Mouse (Mus musculus) kidney, adult 18-20 months (tissue): ENCODE data around the gene Cln6.
"Not testable (repeated sequence)": the region's sequence is repeated elsewhere in the genome, so short reads cannot be mapped to it uniquely, and the experiment has no call there.

ENCODE experiments used
- DNase-seq: peaks from one replicate; pipeline ENCODE4 v3.0.0; 2021

Gene Cln6

DNA sequence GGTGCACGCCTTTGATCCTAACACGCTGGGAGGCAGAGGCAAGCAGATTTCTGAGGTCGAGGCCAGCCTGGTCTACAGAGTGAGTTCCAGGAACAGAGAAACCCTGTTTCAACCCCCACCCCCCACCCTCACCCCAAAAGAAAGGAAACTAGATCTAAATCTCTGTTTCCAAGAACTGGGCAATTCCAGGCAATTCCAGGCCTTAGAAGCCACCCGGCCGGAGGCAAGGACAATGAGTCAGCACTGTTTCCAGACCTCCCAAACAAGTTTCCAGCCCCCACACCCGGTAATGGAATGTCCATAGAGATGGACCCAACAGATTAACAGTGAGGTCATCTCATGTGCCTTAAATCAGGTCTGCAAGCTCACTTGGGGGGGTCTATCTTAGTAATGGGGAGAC lies 8.7 kb upstream of the Cln6 start:
- DNase-seq: no peak

- no peak for DNase-seq
Observed at GRCm38 (mm10) chr9:62834906-62835305, 3.7 kb upstream of the Cln6 start.

- no peak for DNase-seq
Observed at GRCm38 (mm10) chr9:62835705-62836446, 2.7 kb upstream of the Cln6 start.

- no peak for DNase-seq
Observed at GRCm38 (mm10) chr9:62837611-62838010, 974 bp upstream of the Cln6 start.

DNA sequence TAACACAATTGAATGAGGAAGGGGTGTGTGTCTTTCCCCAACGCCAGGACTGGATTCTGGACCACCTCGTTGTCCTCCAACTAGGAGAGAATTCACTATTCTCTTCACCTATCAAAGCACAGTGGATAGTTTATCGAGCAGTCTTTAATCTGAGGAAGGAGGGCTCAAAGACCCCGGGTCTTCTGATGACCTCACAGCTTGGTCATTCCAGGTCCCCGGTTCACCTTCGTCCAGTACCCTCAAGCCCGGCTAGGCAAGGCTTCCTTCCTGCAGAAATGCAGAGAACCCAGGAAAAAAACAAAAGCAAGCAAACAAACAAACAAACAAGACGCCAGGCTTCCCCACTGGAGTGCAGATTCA lies 459 bp upstream of the Cln6 start:
- DNase-seq: no peak

DNA sequence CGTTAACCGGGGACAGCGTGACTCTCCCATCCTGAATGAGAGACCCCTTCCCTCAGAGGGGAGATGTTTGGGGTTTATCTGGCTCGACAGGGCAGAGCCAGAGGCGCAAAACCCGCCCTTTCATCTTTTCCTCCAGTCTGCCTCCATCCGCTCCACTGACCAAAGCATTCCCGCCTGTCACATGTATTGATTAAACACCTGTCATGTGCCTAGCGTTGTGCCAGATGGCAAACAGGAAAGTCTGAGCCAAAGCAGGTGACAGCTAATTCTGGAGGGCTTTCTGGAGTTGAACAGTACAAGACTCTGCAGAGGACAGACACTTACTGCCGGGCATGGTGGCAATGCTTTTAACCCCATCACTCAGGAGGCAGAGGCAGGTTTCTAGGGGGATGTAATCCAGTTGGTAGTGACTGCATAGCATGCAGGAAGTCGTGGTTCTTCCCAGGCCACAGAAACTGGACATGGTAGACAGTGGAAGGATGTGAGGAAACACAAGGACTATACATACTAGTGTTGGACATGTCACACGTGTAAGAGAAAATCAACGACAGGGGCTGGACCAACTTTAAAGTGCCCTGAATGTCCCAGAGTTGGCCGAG lies 686 bp downstream of the Cln6 start:
- peak; percentile 54 for DNase-seq

DNA sequence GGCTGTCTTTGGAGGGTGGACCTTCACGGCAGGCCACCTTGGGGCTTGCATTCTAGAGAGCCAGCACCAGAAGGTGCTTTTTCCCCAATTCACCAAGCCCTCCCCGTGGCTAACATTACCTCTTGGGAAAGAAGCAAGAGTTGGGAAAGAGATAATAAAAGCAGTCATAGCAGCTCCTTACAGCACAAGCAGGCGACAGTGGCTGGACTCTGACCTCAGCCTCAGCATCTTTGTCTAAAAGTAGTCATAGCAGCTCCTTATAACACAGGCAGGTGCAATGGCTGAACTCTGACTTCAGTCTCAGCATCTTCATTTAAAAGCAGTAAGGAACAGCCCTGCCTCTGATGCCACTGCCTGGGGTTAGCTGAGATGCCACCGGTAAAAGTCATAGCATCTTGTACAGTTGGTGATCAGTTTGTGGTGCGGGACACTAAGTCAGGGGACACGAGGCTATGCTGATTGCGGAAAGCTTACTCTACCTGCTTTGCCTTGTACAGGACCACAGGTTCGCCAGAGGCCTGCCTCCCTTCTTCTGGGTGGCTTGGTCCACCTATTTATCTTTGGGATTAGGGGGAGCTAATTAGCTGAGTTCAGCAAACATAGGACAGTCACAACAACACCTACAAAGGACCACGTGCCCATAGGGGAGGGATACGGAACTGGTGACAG lies 4.9 kb downstream of the Cln6 start:
- DNase-seq: no peak

DNA sequence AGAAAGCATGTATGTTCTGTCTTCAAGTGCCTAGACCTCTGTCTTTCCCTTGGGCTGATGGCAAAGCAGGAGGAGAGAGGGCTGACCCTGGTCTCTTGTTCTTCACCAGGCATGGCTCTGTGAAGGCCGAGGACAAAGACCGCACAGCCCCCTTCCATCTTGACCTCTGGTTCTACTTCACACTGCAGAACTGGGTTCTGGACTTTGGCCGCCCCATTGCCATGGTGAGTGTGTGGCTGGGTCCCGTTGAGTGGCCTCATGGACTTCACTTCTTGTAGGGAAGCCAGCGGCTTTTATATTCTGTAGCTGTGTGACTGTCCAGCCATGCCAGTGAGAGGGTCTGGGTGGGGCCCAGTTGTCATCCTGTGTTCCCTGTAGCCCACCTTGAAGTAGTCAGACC lies 5.9 kb downstream of the Cln6 start:
- peak; percentile 44 for DNase-seq

DNA sequence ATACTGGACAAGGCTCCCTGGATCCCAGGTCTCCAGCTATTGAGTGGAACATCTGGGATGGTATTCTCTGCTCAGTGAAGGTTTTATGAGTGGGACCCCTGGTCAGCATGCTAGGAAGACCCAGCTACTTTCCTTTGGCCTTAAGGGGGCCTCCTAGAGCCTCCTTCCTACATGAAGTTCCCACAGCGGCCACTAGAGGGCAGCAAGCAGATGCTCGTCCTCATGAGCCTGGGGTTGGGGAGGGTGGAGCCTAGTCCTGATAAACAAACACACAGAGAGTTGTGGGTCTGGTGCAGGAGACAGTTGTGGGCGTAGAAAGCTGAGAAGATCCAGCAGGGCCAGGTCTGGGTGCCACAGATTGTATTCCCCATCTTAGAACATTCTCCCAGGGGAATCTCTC lies 9.1 kb downstream of the Cln6 start:
- peak; percentile 90 for DNase-seq

- DNase-seq: no peak
Observed at GRCm38 (mm10) chr9:62848641-62849040, 10.1 kb downstream of the Cln6 start.

GRCm38 (mm10) chr9:62851571-62851970 lies 13.0 kb downstream of the Cln6 start:
- no peak for DNase-seq

DNA sequence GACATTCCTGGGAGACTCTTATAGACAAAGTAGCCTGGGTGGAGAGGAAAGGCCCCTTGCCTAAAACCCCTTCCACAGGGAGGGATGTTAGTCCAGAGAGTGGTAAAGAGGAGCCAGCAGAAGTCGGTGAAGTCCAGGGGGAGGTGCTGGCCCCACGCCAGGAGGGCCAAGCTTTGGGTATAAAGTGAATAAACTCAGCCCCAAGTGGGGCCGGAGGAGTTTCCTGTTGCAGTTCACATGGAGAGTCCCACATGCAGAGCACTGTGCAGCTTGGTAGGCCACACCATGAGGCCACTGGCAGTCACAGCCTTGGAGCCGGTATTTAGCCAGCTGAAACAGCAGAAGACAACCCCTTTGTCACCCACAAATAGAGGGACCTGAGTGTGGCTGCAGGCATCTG lies 15.9 kb downstream of the Cln6 start:
- no peak for DNase-seq

DNA sequence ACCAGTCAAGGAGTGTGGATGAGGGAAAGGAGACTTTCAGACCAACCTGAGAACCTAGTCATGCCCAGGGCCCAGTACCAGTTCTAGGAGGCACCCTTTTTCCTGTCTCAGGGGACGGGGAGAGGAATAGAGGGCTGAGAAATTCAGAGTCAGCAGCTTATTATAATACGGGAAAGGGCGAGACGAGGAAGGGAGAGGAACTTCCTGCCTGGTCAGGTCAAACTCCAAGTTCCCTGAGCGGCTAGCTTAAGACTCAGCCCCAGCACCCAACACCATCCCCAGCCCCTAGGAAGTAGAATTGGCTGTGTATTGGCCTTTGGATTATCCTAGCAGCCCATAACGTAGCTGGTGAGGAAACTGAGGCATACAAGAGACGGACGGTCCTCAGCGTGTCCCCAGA lies 18.6 kb downstream of the Cln6 start:
- DNase-seq: peak; percentile 74

DNA sequence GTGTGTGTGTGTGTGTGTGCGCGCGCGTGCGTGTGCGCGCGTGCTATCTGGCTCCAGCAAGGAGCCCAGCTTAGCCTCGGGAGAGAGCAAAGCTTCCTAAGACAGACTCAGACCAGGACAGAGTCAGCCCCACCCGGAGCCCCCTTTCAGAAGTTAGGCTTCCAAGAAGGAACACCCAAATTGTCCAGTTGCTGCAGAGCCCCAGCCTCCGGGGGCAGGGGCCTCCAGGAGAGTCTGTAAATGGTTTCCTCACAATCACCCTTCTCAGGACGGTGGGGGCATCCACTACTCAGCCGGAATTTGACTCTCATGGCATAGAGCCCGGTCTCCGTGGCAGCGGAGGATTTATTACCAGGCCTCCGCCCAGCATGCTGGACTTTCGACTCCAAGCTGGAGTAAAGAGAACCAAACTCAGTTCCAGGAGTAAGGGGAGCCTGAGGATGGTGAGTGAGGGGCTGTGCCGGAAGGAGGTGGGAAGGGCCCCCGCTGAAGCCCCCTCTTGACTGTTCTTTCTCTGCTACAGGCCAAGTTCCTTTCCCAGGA lies 19.2 kb downstream of the Cln6 start, which contains the start of gene Calml4:
TSS of gene Calml4 (plus strand) at position 362 of the 543 bp plus-strand sequence.
- DNase-seq: peak; percentile 93

- DNase-seq: peak; percentile 44
Observed at GRCm38 (mm10) chr9:62858266-62859019, 19.9 kb downstream of the Cln6 start.

- not testable (repeated sequence) for DNase-seq
Observed at GRCm38 (mm10) chr9:62860102-62860501, 21.5 kb downstream of the Cln6 start.

DNA sequence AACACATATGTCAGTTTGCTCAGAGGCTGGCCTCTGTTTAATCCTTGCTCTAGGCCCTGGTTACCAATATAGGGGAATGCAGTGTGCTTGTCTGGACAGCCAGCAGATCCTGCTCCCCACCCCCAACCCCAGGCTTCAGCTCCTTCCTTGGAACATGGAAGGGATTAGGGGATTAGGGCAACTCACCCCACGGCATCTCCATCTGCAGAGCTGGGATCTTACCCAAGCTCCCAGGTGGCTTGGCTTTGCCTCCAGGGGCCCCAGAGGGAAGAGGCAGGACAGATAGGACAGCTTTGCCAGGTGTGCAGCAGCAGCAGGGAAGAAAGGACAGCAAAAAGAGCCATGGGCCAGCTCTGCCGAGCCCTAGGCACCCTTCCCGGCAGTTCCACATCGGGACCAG lies 22.3 kb downstream of the Cln6 start:
- DNase-seq: no peak

DNA sequence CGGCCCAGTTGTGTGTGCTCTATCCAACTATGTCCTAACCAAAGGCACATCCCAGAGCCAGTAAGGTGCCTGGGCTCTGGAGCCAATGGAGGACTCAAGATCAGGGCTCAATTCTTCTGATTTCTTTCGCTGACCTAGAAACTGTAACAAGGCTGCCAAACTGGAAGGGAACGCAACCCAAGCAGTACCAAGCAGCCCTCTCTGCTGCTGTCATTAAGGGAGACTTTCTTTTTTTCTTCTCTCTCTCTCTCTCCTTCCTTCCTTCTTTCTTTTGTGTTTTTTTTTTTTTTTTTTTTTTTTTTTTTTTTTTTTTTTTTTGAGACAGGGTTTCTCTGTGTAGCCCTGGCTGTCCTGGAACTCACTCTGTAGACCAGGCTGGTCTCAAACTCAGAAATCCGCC lies 30.7 kb downstream of the Cln6 start:
- DNase-seq: not testable (repeated sequence)

GRCm38 (mm10) chr9:62870728-62871127 lies 32.1 kb downstream of the Cln6 start:
- DNase-seq: no peak

- DNase-seq: no peak
Observed at GRCm38 (mm10) chr9:62876966-62877616, 38.5 kb downstream of the Cln6 start.

DNA sequence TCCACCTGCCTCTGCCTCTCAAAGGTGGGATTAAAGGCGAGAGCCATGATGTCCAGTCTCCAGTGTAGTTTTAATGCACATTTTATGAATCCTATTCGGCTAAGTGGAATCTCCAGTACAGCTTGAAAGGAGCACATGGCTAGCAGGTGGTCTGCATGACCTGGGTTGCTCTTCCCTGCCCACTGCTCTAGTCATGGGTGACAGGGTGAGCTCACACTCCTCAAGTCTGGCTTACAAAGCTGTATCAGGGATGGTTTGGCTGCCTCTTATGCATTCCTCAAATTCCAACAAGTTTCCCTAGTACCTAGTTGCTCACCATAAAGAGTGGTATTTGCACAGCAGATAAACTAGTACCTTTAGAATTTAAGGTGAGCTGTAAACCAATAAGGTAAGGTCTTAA lies 39.2 kb downstream of the Cln6 start:
- no peak for DNase-seq

DNA sequence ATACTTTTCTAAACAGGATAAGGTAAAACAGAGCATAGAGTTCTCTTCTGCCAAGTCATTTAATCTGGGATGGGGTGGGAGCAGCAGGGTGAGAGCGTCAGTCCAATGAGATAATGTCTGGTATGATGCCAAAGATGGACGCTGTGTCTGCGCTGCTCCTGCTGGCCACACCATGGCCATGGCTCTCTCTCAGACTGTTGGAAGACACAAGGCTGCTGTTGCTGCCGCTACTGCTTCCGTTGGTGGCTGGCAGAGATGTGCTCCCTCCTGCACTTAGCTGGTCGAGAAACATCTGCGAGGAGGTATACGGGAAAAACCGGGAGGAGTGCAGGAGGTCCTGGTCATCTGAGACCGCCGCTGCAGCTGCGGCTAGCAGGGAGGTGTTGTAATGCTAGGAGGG lies 43.3 kb downstream of the Cln6 start:
- DNase-seq: no peak

GRCm38 (mm10) chr9:62894486-62894885 lies 55.9 kb downstream of the Cln6 start:
- peak; percentile 37 for DNase-seq
